Mouse (Mus musculus) kidney, adult 18-20 months (tissue): ENCODE results near the gene Ulk4.

Experiments used
- DNase-seq: peaks from one replicate; pipeline ENCODE4 v3.0.0; 2021

Gene Ulk4

DNA sequence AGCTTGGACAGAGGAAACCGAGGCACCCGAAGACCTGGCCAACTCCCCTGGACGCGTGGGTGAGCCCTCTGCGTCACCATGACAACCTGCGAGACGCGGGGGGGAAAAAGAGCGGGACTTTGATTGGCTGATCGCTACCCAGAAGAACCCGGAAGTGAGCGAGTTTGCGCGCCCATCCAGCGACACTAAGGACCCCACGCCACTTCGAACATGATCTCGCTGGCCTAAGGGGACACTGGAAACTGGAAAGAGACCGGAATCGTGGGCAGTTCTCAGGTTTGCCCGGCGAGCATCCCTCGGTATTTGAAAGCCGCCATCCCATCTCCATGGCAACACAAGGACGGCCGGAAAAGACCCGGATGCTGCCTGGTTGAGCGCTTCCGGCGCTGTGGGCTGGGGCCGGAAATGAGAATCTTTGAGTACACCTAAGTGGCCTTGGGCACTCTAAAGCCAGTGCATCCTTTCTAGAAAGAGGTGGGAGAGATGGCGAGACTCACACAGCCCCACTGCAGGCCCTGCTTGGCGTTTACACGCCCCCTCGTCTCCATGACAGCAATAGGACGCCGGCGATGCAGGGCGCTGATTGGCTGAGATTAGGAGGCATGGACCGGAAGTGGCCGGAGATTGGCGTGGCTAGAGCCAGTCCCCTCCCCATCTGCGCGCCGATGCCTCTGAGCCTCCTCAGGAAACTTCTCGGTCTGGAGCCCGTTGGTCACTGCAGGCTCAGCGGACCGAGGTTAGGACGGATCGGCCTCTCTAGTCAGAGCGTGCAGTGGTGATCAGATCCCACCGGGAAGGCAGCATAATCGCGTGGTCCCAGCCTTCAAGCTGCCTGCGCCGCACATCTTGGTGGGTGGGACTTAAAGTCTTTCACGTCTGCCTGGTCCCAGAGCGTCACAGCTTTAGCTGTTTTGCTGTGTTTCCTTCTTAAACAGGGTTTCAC lies at the start of gene Ulk4:
Ulk4 (minus strand) TSS at position 80 of the 943 bp plus-strand sequence.
- peak; percentile 97 for DNase-seq

DNA sequence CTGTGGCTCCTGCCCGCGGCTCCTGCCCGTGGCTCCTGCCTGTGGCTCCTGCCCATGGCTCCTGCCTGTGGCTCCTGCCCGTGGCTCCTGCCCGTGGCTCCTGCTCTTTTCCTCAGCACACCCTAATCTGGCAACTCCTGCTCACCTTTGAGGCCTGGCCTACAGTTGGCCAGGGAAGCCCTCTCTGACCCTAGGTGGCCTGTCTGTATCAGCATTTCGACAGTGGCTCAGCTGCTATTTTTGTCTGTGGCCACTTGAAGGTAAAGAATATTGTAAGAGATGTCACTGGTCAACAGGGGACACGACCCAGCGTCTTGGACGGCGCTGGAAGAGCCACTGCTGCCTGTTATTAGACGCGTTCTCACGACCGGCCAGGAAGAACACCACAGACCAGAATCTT lies 45.0 kb upstream of the Ulk4 start:
- DNase-seq, result no peak

- no peak for DNase-seq
Observed at GRCm38 (mm10) chr9:121321118-121321517, 44.1 kb upstream of the Ulk4 start.

DNA sequence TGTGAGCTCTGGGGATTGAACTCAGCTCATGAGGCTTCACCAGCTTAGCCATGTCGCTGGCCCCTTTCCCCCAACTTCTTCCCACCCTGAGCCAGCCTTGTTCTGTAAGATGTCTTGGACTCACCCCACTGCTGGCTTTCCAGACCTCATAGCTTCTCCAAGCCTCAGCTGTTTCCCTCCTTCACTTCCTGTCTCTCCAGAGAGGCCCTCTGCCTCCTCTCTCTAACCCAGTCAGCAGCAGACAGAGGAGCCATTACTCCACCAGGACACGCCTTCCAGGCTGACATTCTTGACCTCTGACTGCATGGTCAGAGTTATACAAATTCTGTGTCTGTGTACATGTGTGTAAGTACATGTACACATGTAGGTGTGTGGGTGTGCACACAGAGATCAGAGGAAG lies 43.4 kb upstream of the Ulk4 start:
- DNase-seq, result no peak

- DNase-seq, result no peak
Observed at GRCm38 (mm10) chr9:121319323-121319966, 42.4 kb upstream of the Ulk4 start.

DNA sequence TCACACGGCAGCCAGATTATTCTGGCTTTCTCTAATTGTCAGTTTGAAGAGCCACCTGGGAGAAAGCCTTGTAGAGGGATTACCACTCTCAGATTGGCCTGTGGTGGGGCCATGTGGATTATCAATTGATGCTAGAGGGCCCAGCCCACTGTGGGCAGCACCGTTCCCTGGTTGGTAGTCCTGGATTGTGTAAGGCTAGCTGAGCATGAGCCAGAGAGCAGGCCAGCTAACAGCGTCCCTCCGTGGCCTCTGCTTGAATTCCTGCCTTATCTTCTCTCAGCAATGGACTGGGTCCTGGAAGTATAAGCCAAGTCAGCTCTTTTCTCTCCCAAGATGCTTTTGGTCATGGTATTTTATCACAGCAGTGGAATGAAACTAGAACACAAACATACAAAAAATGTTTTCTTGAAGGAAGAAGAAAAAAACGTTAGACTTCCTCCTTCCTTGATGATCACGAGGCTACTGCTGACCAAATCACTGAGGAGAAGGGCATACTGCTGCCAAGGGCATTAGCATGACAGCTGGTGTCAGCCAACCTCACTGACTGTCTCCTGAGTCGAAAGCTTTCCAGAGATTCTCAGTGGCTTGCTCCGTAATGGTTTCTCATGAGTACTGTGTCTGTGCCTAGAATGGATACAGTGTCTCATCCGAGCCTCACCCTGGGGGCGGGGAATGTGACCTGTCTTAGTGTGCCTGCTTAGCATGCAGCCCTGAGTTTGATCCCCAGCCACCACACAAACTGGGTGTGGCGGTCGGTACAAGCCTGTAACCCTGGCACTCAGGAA lies 39.8 kb upstream of the Ulk4 start:
- DNase-seq, result no peak

DNA sequence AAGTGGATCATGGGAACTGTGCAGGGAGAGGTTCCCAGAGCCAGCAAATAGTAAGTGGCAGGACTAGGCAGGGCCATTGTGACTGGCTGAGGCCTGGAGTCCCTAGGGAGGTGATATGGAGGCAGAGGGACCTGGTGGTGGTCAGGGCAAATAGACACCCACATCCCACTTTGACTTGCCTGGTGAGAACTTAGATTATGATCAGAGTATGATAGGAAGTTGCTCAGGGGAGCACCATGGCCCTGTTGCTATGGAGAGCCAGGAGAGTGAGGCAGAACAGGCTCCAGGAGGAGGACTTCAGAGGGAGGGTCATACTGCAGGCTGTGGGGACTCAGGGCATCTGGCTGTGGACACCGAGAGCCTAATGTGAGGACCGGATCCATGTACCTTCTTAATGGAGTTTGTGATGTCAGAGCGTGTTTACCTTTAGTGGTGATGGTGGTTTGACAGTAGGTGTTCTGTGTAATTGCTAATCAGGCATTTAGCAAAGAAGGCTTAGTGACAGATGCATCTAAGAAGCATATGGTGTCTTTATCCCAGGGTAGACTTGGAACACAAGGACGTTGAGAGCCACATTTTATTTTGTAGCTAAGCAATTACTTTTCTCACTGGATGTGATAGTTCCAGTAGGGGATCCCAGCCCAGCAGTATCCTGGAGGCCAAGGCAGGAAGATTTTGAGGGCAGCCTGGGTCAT lies 39.1 kb upstream of the Ulk4 start:
- DNase-seq, result no peak

GRCm38 (mm10) chr9:121314541-121315152 lies 37.6 kb upstream of the Ulk4 start:
- no peak for DNase-seq

GRCm38 (mm10) chr9:121313656-121314374 lies 36.8 kb upstream of the Ulk4 start:
- DNase-seq, result peak; percentile 75

DNA sequence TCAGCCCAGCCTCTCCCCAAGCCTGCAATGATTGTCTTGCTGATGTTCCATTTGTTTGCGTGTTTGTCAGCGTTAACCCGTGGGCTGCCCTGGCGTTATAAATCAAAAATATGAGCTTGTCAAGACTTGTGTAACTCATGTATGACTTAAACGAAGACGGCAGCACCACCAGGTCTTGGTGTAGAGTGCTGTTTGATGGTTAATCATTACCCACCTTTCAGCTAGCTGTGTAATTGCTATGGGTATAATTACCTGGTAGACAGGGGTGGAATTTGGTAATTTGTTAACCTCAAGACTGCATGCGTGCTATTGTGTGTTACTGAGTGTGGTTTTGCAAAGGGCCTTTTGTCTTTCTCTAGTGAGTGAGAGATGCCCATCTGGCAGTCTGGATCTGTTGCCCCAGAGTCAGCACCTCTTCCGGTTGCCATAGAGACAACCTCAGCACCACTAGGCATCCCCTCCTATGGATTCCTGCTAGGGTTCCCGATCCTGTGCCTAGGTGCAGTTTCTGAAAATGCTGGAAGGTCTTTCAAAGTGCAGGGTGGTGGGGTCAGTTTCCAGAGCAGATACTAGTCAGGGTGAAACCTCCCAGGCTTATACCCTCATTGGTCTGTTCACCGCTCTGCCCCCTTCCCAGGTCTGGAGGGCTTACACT lies 35.4 kb upstream of the Ulk4 start:
- DNase-seq, result peak; percentile 50

DNA sequence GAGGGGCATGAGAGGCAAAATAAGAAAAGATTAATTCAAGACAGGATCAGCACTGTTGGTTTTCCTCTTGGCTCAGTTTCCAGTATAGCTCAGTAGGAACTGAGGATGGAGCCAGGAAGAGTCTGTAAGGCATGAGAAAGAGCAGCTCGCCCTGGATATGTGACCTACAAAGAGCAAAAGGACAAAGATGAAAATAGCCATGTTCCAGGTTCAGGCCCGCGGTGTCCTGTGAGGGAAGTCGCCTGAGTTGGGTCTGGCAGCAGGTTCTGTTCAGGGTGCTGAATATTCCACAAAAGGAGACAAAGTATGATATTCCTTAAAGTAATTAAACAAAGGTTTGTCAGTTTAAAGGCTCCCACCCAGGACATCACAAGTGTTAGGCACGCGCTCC lies 34.8 kb upstream of the Ulk4 start:
- no peak for DNase-seq

DNA sequence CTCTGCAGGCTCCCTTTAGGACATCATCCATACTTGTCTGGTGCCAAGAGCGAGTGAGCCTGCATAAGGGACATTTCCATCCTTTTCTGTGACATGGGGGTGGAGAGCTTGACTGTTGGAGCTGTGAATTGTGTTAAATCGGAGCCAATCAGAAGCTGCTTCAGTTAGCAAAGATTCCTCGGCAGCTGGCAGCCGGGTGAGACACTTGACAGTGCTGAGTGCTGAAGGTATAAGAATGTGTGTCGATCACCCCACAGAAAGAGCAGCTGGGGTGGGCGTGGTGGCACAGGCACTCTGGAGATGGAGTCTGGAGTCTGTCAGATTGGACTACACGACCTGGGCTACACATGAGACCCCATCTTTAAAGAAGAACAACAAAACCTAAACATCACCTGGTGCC lies 33.5 kb upstream of the Ulk4 start:
- DNase-seq, result no peak

- no peak for DNase-seq
Observed at GRCm38 (mm10) chr9:121309287-121309686, 32.3 kb upstream of the Ulk4 start.

DNA sequence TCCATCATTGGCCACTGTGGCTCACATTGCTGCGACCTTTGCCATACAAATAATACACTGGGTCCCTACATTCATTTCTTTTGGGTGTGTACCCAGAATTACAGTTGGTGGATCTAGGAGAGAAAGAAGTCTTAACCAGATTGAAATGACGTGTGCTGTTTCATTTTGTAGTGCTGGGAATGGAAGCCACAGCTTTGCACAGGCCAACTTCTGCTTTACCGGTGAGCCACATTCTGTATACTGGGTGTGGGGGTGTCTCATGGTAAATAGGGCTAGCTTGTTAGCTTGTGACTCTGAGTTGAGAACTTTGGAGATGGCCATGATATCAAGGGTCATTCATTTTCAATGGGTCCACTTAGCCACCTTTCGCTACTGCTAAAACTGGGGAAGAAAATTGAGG lies 28.5 kb upstream of the Ulk4 start:
- no peak for DNase-seq

GRCm38 (mm10) chr9:121304520-121304919 lies 27.5 kb upstream of the Ulk4 start:
- no peak for DNase-seq

DNA sequence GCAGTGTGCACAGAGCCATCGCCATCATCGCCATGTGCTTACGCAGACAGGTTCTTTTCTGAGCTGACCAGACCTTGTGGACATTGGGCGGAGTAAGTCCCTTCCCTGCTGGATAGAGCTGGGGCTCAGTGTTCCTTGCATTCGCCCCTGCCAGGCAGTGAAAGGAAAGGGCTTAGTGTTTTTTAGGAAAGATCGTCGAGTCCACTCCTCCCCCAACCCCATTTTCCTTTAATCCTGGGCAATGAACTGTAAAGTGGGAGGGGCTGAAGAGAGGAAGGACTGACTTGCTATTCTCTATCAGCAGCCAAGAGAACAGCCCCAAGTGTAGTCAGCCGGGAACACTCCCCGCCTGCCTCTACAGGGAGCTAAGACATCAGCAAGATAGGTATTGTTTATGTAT lies 26.8 kb upstream of the Ulk4 start:
- DNase-seq, result peak; percentile 33

DNA sequence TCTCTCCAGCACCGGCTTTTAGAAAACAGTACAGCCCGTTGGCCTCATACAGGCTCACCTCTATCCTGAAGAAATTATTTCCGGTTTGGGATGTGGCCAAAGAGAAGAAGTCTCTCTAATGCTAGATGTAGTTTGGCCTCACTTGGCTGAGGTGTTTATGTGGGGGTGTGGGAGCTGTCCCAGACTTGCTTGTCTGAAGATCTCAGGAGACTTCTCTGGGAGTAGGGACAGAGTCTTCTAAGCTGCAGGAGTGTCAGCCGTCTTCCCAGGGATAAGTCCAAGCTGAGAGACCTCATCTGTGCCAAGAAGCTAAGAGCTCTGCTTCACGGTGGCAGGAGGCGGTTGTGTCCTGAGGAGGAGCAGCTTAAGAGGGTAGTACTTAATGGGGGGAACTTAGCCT lies 26.1 kb upstream of the Ulk4 start:
- DNase-seq, result peak; percentile 27

DNA sequence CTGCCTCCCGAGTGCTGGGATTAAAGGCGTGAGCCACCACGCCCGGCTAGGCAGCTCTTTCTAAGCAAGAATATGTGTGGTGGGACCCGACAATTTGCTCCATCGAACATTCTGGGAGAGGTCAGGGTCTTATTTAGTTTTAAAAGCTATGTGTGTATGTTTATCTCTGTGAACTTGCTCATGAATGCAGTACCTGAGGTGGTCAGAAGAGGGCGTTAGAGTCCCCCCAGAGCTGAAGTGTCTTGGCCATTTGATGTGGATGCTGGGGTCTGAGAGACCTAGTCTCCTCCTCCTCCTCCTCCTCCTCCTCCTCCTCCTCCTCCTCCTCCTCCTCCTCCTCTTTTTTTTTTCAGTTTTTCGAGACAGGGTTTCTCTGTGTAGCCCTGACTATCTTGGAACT lies 25.5 kb upstream of the Ulk4 start:
- no peak for DNase-seq

DNA sequence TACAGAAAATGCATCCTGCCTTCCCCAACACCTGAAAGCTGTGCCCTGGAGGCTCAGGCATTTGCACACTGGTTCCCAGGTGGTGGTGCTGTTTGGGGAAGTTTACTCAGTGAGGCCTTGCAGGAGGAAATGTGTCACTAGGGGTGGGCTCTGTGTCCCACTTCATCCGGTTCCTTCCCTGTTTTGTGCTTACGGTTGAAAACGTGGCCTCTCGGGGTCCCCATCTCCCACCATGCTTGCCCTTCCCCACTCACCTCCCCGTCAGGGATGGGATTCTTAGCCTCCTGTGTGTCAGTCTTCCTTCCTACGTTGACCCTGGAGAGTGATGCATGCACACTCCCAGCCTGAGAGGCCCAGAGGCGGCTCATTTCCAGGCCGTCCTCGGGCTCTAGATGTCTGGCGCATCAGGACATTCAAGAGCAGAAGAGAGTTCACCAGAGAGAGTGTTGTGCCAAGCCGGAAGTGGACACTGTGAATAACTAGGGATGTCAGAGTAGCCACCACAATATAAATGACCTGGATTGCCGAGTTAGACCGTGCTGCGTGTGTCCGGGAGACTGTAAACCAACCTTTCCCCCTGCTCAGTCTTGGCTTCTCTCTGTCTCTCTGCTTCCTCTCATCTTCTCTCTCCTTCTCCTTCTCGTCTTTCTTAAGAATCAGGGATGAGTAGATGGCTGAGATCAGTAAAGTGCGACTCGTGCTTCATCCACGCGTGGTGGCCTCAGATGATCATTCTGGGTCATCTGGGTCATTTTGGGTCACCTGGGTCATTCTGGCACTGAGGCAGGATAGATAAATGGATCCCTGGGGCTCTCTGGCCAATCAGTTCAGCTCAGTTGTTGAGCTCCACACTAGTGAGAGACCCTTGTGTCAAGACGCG lies 24.3 kb upstream of the Ulk4 start:
- DNase-seq, result no peak

DNA sequence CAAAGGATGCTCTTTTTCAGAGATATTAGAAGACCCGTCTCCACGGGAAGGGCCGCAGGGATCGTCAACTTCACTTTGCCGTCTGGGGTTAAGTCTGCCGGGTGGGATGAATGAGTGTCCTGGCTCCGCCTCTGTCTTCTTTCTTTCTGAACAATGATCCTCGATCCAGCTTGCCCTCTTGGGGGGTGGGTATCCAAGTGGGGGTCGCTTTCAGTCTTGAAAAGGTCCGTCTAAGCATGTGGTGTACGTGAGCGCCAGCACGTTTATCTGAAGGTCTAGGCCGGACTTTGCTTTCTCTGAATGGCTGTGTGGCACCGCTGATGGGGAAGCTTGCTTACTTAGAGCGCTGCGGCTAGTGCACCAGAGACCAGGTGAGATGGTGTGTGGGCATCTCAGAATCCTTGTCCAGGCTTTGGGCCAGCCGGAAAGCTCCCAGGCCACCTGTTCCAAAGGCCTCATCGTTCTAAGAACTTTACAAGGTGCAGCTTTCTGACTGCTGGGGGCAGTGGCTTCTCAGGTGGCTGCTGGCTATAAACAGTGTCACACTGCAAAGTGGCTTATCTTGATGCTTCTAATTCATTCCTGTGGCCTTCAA lies 23.1 kb upstream of the Ulk4 start:
- peak; percentile 31 for DNase-seq
